Mouse (Mus musculus): ENCODE results near the gene Bnc2.
A peak's percentile ranks its signal among the peaks of the same experiment; 100 is the strongest.

Gene Bnc2

GRCm38 (mm10) chr4:84502581-84503269 is 172.3 kb downstream of the Bnc2 start:
- peak; percentile 73 for DNase-seq

GRCm38 (mm10) chr4:84500796-84501349 is 174.2 kb downstream of the Bnc2 start:
- DNase-seq, result no peak

GRCm38 (mm10) chr4:84500259-84500658 is 174.8 kb downstream of the Bnc2 start:
- DNase-seq, result no peak

- no peak for DNase-seq
Observed at GRCm38 (mm10) chr4:84498469-84498868, 176.6 kb downstream of the Bnc2 start.

- no peak for DNase-seq
Observed at GRCm38 (mm10) chr4:84488323-84488722, 186.8 kb downstream of the Bnc2 start.

GRCm38 (mm10) chr4:84482680-84483079 is 192.4 kb downstream of the Bnc2 start:
- no peak for DNase-seq

GRCm38 (mm10) chr4:84472643-84473042 is 202.4 kb downstream of the Bnc2 start:
- DNase-seq, result no peak

GRCm38 (mm10) chr4:84470106-84470885 is 204.8 kb downstream of the Bnc2 start:
- no peak for DNase-seq

- DNase-seq, result no peak
Observed at GRCm38 (mm10) chr4:84469400-84469799, 205.7 kb downstream of the Bnc2 start.

- no peak for DNase-seq
Observed at GRCm38 (mm10) chr4:84467722-84468121, 207.4 kb downstream of the Bnc2 start.

- DNase-seq, result no peak
Observed at GRCm38 (mm10) chr4:84458218-84458560, 216.9 kb downstream of the Bnc2 start.

- DNase-seq, result peak; percentile 56
Observed at GRCm38 (mm10) chr4:84457512-84458217, 217.4 kb downstream of the Bnc2 start.

- DNase-seq, result no peak
Observed at GRCm38 (mm10) chr4:84456853-84457249, 218.2 kb downstream of the Bnc2 start.

- DNase-seq, result peak; percentile 33
Observed at GRCm38 (mm10) chr4:84456198-84456852, 218.8 kb downstream of the Bnc2 start.

GRCm38 (mm10) chr4:84454493-84454892 is 220.6 kb downstream of the Bnc2 start:
- no peak for DNase-seq

- DNase-seq, result no peak
Observed at GRCm38 (mm10) chr4:84453586-84453985, 221.5 kb downstream of the Bnc2 start.

GRCm38 (mm10) chr4:84452642-84453041 is 222.4 kb downstream of the Bnc2 start:
- no peak for DNase-seq

GRCm38 (mm10) chr4:84449246-84450005 is 225.6 kb downstream of the Bnc2 start:
- no peak for DNase-seq

- DNase-seq, result no peak
Observed at GRCm38 (mm10) chr4:84433324-84433723, 241.8 kb downstream of the Bnc2 start.

GRCm38 (mm10) chr4:84431677-84432515 is 243.2 kb downstream of the Bnc2 start:
- DNase-seq, result no peak

GRCm38 (mm10) chr4:84427955-84428354 is 247.1 kb downstream of the Bnc2 start:
- no peak for DNase-seq

All from embryo, embryonic 11 days (tissue).